Mouse (Mus musculus): ENCODE measurements at regions not wholly inside any gene's neighbourhood (a gene's known extent, or its start where the extent isn't known, plus 50 kb on each side); places are given as distances from the start of the nearest gene placed in this dataset.

GRCm38 (mm10) chr16:24135841-24136240, 147.2 kb upstream of the Bcl6 start:
- Histone ChIP-seq H3K4me1 (no peaks in the 10 kb centered on the region), H3K9ac (no peak overlapping the region), H3K36me3 (no peaks in the 10 kb centered on the region), H3K4me2 (no peak overlapping the region), H3K27ac (no peak overlapping the region), H3K4me3 (no peak overlapping the region), H3K27me3 (no peaks in the 10 kb centered on the region), H3K9me3 (no peaks in the 10 kb centered on the region)
- no peak for ATAC-seq (ENCODE audit: borderline replicate concordance, extremely low read depth, low FRiP score, low TSS enrichment)
- 90% methylated on average over 5 of the region's 5 CpGs for WGBS

- Histone ChIP-seq H3K27ac (no peak overlapping the region), H3K4me2 (no peak overlapping the region), H3K9ac (no peak overlapping the region), H3K4me1 (no peaks in the 10 kb centered on the region), H3K4me3 (no peak overlapping the region), H3K27me3 (no peaks in the 10 kb centered on the region), H3K36me3 (no peaks in the 10 kb centered on the region), H3K9me3 (no peaks in the 10 kb centered on the region)
- WGBS: 86% methylated on average over 4 of the region's 4 CpGs
- no peak for ATAC-seq (ENCODE audit: borderline replicate concordance, extremely low read depth, low FRiP score, low TSS enrichment)
These were observed 146.7 kb upstream of the Bcl6 start for GRCm38 (mm10) chr16:24135351-24135750.

GRCm38 (mm10) chr16:24134486-24135050, 145.9 kb upstream of the Bcl6 start:
- Histone ChIP-seq H3K4me3 (no peak overlapping the region), H3K27me3 (no peaks in the 10 kb centered on the region), H3K9ac (no peak overlapping the region), H3K4me2 (no peak overlapping the region), H3K9me3 (no peaks in the 10 kb centered on the region), H3K27ac (no peak overlapping the region), H3K4me1 (no peaks in the 10 kb centered on the region), H3K36me3 (no peaks in the 10 kb centered on the region)
- WGBS: 66% methylated on average over 4 of the region's 4 CpGs
- no peak for ATAC-seq (ENCODE audit: borderline replicate concordance, extremely low read depth, low FRiP score, low TSS enrichment)

GRCm38 (mm10) chr16:24130646-24131045, 142.0 kb upstream of the Bcl6 start:
- Histone ChIP-seq H3K4me1 (no peaks in the 10 kb centered on the region), H3K4me3 (no peak overlapping the region), H3K27ac (no peak overlapping the region), H3K27me3 (no peaks in the 10 kb centered on the region), H3K9ac (no peak overlapping the region), H3K9me3 (no peaks in the 10 kb centered on the region), H3K36me3 (no peaks in the 10 kb centered on the region), H3K4me2 (no peak overlapping the region)
- no peak for ATAC-seq (ENCODE audit: borderline replicate concordance, extremely low read depth, low FRiP score, low TSS enrichment)

- Histone ChIP-seq H3K9ac (no peak overlapping the region), H3K27ac (no peak overlapping the region), H3K9me3 (no peaks in the 10 kb centered on the region), H3K4me1 (no peaks in the 10 kb centered on the region), H3K27me3 (no peaks in the 10 kb centered on the region), H3K4me2 (no peak overlapping the region), H3K4me3 (no peak overlapping the region), H3K36me3 (no peaks in the 10 kb centered on the region)
- ATAC-seq (ENCODE audit: borderline replicate concordance, extremely low read depth, low FRiP score, low TSS enrichment): no peak
- WGBS: 74% methylated on average over 4 of the region's 4 CpGs
These were observed 141.0 kb upstream of the Bcl6 start for GRCm38 (mm10) chr16:24129701-24130100.

- H3K36me3 ChIP-seq: no peaks in the 10 kb centered on the region
- no peak overlapping the region for H3K4me3 ChIP-seq
- ATAC-seq (ENCODE audit: borderline replicate concordance, extremely low read depth, low FRiP score, low TSS enrichment): no peak
- H3K4me2 ChIP-seq: no peak overlapping the region
- no peaks in the 10 kb centered on the region for H3K27me3 ChIP-seq
- 65% methylated on average over 3 of the region's 3 CpGs for WGBS
- H3K9me3 ChIP-seq: no peaks in the 10 kb centered on the region
- H3K27ac ChIP-seq: no peak overlapping the region
- H3K4me1 ChIP-seq: no peaks in the 10 kb centered on the region
- no peak overlapping the region for H3K9ac ChIP-seq
These were observed 139.9 kb upstream of the Bcl6 start for GRCm38 (mm10) chr16:24128566-24128965.

GRCm38 (mm10) chr16:24124766-24125165, 136.1 kb upstream of the Bcl6 start:
- Histone ChIP-seq H3K4me1 (no peaks in the 10 kb centered on the region), H3K4me2 (no peak overlapping the region), H3K9me3 (no peaks in the 10 kb centered on the region), H3K36me3 (no peaks in the 10 kb centered on the region), H3K4me3 (no peak overlapping the region), H3K27me3 (no peaks in the 10 kb centered on the region), H3K9ac (no peak overlapping the region), H3K27ac (no peak overlapping the region)
- ATAC-seq (ENCODE audit: borderline replicate concordance, extremely low read depth, low FRiP score, low TSS enrichment): no peak
- 86% methylated on average over 5 of the region's 5 CpGs for WGBS

GRCm38 (mm10) chr16:24124083-24124482, 135.4 kb upstream of the Bcl6 start:
- H3K9me3 ChIP-seq: no peaks in the 10 kb centered on the region
- no peaks in the 10 kb centered on the region for H3K27me3 ChIP-seq
- no peak overlapping the region for H3K4me3 ChIP-seq
- no peak overlapping the region for H3K27ac ChIP-seq
- WGBS: 60% methylated on average over 4 of the region's 4 CpGs
- H3K9ac ChIP-seq: no peak overlapping the region
- H3K4me2 ChIP-seq: no peak overlapping the region
- no peaks in the 10 kb centered on the region for H3K4me1 ChIP-seq
- no peak for ATAC-seq (ENCODE audit: borderline replicate concordance, extremely low read depth, low FRiP score, low TSS enrichment)
- H3K36me3 ChIP-seq: no peaks in the 10 kb centered on the region

GRCm38 (mm10) chr16:24121633-24122032, 133.0 kb upstream of the Bcl6 start:
- Histone ChIP-seq H3K9ac (no peak overlapping the region), H3K9me3 (no peaks in the 10 kb centered on the region), H3K27me3 (no peaks in the 10 kb centered on the region), H3K4me2 (no peak overlapping the region), H3K4me3 (no peak overlapping the region), H3K27ac (no peak overlapping the region), H3K4me1 (no peaks in the 10 kb centered on the region), H3K36me3 (no peaks in the 10 kb centered on the region)
- WGBS: 92% methylated on average over 6 of the region's 6 CpGs
- ATAC-seq (ENCODE audit: borderline replicate concordance, extremely low read depth, low FRiP score, low TSS enrichment): no peak

- peak; percentile 52; the same call in 1 of the 2 replicates for ATAC-seq (ENCODE audit: borderline replicate concordance, extremely low read depth, low FRiP score, low TSS enrichment)
- no peak overlapping the region for H3K27ac ChIP-seq
- no peaks in the 10 kb centered on the region for H3K9me3 ChIP-seq
- H3K36me3 ChIP-seq: no peaks in the 10 kb centered on the region
- WGBS: 39% methylated on average over 6 of the region's 6 CpGs
- no peaks in the 10 kb centered on the region for H3K27me3 ChIP-seq
- no peak overlapping the region for H3K9ac ChIP-seq
- no peak overlapping the region for H3K4me2 ChIP-seq
- no peaks in the 10 kb centered on the region for H3K4me1 ChIP-seq
- no peak overlapping the region for H3K4me3 ChIP-seq
These were observed 132.2 kb upstream of the Bcl6 start for GRCm38 (mm10) chr16:24120836-24121235.

GRCm38 (mm10) chr16:24118487-24118886, 129.8 kb upstream of the Bcl6 start:
- no peak overlapping the region for H3K4me2 ChIP-seq
- H3K9me3 ChIP-seq: no peaks in the 10 kb centered on the region
- no peak for ATAC-seq (ENCODE audit: borderline replicate concordance, extremely low read depth, low FRiP score, low TSS enrichment)
- 82% methylated on average over 2 of the region's 2 CpGs for WGBS
- H3K27me3 ChIP-seq: no peaks in the 10 kb centered on the region
- no peaks in the 10 kb centered on the region for H3K4me1 ChIP-seq
- no peak overlapping the region for H3K4me3 ChIP-seq
- H3K27ac ChIP-seq: no peak overlapping the region
- H3K9ac ChIP-seq: no peak overlapping the region
- H3K36me3 ChIP-seq: no peaks in the 10 kb centered on the region

- H3K27ac ChIP-seq: no peak overlapping the region
- no peak for ATAC-seq (ENCODE audit: borderline replicate concordance, extremely low read depth, low FRiP score, low TSS enrichment)
- no peaks in the 10 kb centered on the region for H3K4me1 ChIP-seq
These were observed 114.4 kb upstream of the Bcl6 start for GRCm38 (mm10) chr16:24102854-24103690.

More at GRCm38 (mm10) chr16:24102854-24103690, 114.4 kb upstream of the Bcl6 start:
- Histone ChIP-seq H3K36me3 (no peaks in the 10 kb centered on the region), H3K4me3 (no peak overlapping the region), H3K9me3 (no peaks in the 10 kb centered on the region), H3K9ac (no peak overlapping the region), H3K4me2 (no peak overlapping the region), H3K27me3 (no peaks in the 10 kb centered on the region)
- 59% methylated on average over 8 of the region's 8 CpGs for WGBS
